Mouse (Mus musculus): ENCODE data around the gene Kat7.

- TF ChIP-seq POLR2A (IDR thresholded peaks at IDR 0.05; ENCODE audit: extremely low read depth, insufficient read depth, low read length) (no peak), CTCF (IDR thresholded peaks at IDR 0.05; ENCODE audit: extremely low read depth, insufficient read depth, low read length) (no peak)
Observed at GRCm38 (mm10) chr11:95242653-95243052, 67.4 kb downstream of the Kat7 start.
